Mouse (Mus musculus) mouse trophoblast stem cell (cell line): Measurements from ENCODE around the gene Sgo2a.
"Not testable (repeated sequence)": the region's sequence is repeated elsewhere in the genome, so short reads cannot be mapped to it uniquely, and the experiment has no call there.

Experiments
- in situ Hi-C, 2 experiments: fragments of 300-500 bp; cut with MseI, MboI; formaldehyde crosslinking; loops; 2 replicates in 1 of 2; 3 replicates in 1 of 2; pipeline ENCODE4 v1.15.1; 2025

Gene Sgo2a

DNA sequence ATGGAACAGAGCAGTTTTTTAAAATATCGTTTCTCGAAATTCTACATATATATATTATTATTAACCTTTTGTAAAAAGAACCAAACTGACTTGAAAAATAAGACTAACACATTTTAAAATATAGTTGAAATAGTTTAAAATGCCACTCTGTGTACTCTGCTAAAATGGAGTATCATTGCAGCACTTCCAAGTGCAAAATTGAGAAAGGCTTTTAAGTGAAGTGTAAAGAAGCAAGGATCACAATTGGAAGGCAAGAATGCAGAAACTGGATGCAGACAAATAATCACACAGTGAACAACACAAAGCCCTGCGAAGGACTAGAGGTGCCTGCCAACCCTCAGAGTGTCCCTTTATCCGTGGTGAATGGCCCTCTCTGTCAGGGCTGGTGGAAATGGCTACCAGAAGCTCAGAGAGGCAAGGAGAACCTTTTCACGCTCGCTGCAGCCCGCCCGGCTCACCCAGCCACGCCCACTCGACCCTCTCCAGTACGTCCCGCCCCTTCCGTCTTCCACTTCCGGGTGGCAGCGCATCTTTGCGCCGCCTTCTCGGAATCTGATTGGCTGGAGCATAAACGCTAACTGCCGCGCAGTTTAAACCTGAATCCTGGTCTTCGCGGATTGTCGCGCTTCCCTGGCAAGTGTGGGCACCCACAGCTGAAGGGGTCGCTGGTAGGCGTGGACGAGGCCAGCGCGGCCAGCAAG is at the start of gene Sgo2a:
TSS of gene Sgo2a (plus strand) at position 540 of the 701 bp plus-strand sequence.
- in situ Hi-C loops, result no loop called here

GRCm38 (mm10) chr1:57947552-57948347 is 48.0 kb upstream of the Sgo2a start:
- in situ Hi-C loops, result loop anchor here in 1 of 2 experiments (5.0 kb wide), 1 partner anchor 520 kb away; no protein-coding TSS in a partner anchor

DNA sequence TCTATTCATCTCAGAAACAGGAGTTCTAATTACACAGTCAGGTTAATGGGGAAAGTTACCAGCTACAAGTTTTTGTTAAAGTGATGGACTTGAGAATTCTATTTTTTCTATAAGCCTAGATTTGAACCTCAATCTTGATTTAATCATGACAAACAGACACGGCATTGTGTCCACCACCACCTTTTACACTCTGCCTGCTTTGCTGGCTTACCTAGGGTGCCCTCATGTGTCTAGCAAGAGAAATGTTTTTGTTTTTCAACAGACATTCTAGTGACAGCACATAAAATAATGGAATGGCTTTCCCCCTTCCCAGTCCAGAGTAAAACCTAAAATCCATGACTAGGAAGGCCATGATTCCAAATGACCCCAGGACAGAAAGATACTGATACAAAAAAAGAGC is 46.6 kb upstream of the Sgo2a start:
- in situ Hi-C loops, result loop anchor here in 1 of 2 experiments (5.0 kb wide), 1 partner anchor 522 kb away; no protein-coding TSS in a partner anchor

- in situ Hi-C loops, result loop anchor here (5.0 kb wide), 1 partner anchor 522 kb away; no protein-coding TSS in a partner anchor
Observed at GRCm38 (mm10) chr1:57949716-57950115, 46.1 kb upstream of the Sgo2a start.

DNA sequence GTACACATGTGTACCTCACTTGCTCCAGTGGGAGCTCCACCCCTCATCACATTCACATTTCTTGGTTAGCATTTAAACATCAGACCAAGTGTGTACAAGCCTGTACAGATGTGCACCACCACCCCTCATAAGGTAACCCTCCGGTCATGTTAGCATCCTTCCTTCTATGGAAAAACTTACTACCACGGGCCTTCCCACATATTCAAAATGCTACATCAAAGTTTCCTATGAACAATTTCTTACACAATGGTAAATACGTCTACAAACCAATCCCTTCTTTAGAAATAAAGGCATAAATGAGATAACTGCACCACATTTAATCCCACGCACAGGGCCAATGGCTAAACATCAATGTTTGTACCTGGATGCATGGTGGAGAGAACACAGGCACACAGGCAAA is 43.3 kb upstream of the Sgo2a start:
- in situ Hi-C loops, result loop anchor here in 1 of 2 experiments (5.0 kb wide), 1 partner anchor 525 kb away; no protein-coding TSS in a partner anchor

- in situ Hi-C loops, result loop anchor here in 1 of 2 experiments (5.0 kb wide), 1 partner anchor 526 kb away; no protein-coding TSS in a partner anchor
Observed at GRCm38 (mm10) chr1:57953586-57954375, 42.0 kb upstream of the Sgo2a start.

DNA sequence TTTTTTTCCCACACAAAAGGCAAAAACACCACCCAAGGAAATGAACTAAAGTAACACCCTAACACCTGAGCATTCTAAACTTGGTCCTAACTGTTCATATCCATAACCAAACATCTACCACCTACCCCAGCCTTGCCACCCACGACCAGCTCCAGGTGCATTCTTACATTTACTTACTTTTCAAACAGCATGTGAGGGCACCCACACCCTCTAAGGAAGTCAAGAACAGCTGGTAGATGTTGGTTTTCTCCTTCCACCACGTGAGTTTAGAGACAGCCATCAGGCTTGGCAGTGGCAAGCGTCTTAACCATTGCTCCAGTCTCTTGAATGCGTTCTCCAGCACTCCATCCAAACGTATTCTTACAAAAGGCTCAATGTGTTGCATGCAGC is 41.4 kb upstream of the Sgo2a start:
- in situ Hi-C loops, result loop anchor here in 1 of 2 experiments (5.0 kb wide), 1 partner anchor 527 kb away; no protein-coding TSS in a partner anchor

DNA sequence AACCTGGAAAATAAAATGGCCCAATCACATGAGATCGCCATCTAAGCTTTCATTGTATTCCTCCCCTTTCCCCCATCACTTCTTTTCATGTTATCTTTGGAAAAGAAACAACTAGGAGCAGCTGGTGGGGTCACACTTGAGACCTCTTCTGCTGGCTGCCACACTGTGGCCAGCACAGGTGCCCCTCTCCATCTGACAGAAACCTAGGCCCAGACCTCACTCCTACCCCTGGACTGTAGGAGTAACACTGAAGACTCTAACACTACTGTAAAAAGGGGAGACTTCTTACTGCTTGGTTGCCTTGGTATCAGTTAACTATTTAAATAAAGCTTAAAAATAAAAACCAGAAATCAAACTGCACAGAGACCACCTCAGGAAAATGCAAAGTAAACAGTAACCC is 40.0 kb upstream of the Sgo2a start:
- in situ Hi-C loops, result no loop called here

DNA sequence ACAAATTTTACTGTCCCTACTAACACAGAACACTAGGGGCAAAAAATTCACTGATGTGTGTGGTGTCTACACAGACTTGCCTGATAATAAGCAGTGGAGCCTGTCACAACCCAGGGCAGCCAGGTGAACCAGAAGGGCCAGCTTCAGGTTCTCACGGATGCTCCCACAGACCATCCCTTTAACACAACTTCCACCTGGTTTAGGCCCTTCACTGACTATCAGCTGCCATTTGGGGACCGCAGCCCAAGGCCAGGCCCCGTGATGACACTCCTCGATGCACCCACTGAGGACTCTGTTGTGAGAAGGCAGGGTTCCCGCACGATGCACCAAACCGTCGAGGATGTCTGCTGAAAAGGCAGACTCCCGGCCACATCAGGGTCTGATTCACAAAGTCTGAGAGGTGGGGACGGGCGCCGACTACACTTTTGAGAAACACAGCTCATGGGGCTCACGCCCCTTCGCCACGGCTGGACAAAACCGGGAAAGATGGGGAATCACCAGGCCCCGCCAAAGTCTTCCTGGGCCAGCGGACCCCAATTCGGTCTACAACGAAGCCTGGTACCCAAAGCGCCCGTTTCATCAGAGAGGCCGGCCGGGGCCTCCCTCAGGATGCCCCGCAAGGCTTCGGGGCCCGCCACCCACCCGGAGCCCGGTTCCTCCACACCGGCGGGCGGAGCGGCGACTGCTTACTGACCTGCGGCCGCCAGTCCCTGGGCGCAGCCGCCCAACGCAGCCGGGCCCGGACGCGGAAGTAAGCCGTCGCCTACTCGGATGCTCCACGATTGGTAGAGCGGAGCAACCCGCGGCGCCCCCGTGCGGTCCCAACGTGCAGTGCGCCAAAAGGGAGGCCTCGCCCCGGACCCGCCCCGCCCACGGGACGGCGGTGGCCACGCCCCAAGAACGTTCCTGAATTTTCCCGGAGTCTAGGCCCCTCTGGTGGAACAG is 26.2 kb upstream of the Sgo2a start:
- in situ Hi-C loops, result no loop called here

DNA sequence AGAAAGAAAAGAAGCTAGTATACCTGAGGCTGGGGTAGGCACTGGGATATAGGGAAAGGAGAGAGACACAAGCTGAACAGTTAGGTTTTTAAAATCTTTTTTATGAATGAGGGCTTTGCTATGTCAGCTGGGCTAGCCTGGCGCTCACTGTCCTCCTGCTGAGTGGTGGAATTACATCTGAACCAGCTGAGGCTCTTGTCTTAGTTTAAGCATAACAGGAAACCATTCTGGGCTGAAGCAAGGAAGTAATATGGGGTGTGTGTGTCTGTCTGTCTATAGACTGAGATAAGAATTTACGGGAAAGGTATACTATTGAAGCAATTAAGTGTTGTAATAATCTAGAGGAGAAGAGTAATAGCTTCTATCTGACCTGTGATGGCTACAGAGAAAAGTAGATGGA is 24.2 kb upstream of the Sgo2a start:
- in situ Hi-C loops, result no loop called here

DNA sequence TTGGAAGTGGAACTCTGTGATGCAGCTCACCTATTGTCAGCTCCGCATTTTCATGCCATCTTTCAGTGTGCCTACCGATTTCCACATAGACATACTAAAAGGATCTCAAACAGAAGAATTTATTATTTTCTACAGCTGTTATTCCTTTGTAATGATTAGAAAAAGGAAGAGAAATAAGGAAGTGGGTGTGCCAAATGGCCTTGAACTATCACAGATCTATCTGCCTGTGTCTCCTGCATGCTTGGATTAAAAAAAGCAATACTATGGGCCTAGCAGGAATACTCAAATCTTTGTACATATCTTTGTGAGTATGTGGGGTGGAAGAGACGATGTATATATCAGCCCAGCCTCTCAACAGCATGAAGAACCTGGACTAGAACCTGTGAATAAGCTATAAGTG is 18.9 kb upstream of the Sgo2a start:
- in situ Hi-C loops, result no loop called here

DNA sequence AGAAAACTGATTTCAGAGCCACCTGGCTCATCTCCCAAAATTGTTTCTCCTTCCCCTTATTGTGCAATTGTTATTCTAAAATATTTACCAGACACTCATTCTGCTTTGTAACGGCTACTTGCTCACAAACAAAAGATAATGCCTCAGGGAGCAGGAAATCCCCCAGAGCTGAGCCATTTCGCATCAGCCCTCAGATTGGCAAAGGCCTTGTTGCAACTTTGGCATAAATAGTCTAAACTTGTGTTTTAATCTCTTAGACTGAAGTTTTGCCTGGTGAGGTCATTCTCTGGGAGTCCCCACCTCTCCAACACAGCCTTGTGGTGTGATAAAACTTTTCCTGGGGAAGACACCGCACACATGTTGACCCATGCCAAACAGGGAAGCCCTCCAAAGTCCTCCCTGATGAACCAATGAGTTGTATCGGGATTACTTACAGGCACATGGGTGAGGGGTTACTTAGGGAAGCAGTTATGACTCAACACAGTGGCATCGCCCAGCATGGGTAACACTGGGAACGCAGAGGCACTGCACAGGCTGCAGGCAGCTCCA is 6.6 kb upstream of the Sgo2a start:
- in situ Hi-C loops, result no loop called here

DNA sequence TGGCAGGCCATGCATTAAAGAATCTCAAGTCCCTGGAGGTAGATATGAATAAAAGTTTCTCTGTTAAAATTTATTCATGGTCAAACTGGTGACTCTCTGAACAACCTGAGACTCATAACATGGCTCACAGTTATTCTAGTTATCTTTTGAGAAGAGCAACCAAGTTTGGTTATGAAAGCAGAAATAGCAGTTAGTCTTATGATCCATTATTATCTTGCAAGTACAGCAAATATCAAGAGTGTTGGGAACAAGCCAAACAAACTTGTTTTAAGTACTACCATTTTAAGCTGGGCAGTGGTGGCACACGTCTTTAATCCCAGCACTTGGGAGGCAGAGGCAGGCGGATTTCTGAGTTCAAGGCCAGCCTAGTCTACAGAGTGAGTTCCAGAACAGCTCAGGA is 4.5 kb upstream of the Sgo2a start:
- in situ Hi-C loops, result no loop called here

GRCm38 (mm10) chr1:57996133-57996615 is 403 bp downstream of the Sgo2a start:
- in situ Hi-C loops, result no loop called here

DNA sequence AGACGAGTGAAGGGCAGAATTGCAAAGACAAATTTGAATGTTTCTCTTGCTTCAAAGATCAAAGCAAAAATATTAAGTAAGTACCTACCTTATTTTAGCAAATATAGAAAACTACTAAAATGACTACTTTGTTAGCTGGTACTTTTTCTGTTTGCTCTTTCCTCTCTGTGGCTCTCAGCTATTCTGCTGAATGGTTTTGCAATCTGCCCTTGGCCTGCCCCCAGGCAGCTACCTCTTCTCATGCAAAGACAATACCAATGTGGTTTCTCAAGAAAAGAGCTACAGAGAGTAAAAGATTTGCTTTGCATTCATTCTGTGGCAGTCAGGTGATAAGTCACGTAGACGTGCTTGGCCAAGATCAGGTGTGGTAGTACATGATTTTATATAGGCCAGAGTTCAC is 2.4 kb downstream of the Sgo2a start:
- in situ Hi-C loops, result no loop called here

DNA sequence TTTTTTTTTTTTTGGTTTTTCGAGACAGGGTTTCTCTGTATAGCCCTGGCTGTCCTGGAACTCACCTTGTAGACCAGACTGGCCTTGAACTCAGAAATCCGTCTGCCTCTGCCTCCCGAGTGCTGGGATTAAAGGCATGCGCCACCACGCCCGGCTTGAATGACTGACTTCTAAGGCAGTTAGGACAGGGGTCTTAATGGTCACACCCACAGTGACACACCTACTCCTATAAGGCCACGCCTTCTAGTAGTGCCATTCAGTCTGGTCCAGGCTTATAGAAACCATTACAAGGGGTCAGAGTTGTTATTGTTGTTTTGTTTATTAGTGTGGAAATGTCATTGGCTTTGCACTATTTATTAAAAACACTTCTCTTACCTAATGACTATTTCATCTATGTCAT is 10.6 kb downstream of the Sgo2a start:
- in situ Hi-C loops, result not testable (repeated sequence)

GRCm38 (mm10) chr1:58018856-58019255 is 23.1 kb downstream of the Sgo2a start, which contains the start of gene Kctd18:
TSS of gene Kctd18 (minus strand) at chr1:58018956.
- in situ Hi-C loops, result no loop called here

- in situ Hi-C loops, result no loop called here
Observed at GRCm38 (mm10) chr1:58027707-58028106, 31.9 kb downstream of the Sgo2a start.

GRCm38 (mm10) chr1:58029636-58030117 is 33.9 kb downstream of the Sgo2a start, which contains the start of gene Aox1:
TSS of gene Aox1 (plus strand) at chr1:58029931.
- in situ Hi-C loops, result loop anchor here in 1 of 2 experiments (10.0 kb wide), 1 partner anchor 605 kb away; no protein-coding TSS in a partner anchor
